Comparison of ENCODE assay signal across 8 mouse cellular contexts in the genomic region with DNA sequence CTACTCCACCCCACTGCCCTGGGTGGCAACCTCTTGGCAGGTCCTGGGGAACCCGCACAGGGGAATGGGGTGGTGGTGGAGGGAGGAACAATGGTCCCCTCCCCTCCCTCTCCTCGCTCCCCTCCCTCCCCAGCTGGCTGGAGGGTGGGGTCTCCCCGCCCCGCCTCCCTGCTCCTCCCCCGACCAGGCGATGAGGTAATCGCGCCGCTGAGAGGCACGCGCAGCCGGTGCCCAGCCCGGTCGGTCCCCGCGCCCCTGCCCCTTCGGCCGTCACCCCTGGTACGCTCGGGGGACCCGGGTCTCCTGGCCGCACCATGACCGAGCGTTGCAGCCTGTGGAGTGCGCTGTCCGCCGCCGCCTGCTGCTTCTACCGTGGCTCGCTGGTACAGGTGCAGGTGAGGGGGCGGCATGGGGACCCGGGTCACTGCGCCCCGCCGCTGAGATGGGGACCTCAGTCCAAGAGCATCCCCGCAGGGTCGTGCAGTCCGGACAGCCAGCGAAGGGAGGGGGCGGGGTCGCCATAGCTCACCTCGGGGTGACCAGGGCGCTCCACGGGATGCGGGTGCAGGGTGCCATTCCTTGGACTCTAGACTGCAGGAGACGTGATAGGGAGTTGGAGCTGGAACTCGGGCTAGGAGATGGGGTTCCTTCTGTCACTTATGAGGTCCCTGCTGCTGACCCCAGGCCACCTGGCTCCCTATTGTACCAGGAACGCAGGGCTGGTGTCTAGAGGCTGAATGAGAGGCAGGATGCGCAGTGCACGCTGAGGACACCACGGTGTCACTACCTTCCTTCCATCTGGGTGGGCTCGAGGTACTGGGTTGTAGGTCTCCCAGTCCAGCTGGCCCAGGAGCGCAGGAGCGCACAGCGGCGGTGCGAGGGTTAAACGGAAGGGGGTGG. TPM values are rescaled to one million over a fixed set of nuclear protein-coding genes. Genes with fewer than 3 reads are reported as not detected.
DNase-seq lines count a peak whose midpoint lies in the region; ATAC-seq and TF ChIP-seq lines count a peak whose summit lies in the region.

No protein-coding gene starts in this region.

- H3K36me3 ChIP-seq in ES-E14 (ENCODE audit: control insufficient read depth, insufficient read depth, low read length, poor library complexity, severe bottlenecking) = no peaks in the 10 kb centered on the region; the same call in 1 of the 2 replicates
- H3K36me3 ChIP-seq in embryonic facial prominence, embryonic 15.5 days = peaks cover 12% of the 10 kb centered on the region
- peaks cover 17% of the 10 kb centered on the region for H3K36me3 ChIP-seq in hindbrain, embryonic 12.5 days
- H3K36me3 ChIP-seq in midbrain, embryonic 16.5 days (ENCODE audit: control insufficient read depth, insufficient read depth, low read length) = peaks cover 15% of the 10 kb centered on the region

- H3K4me2 ChIP-seq in embryonic facial prominence, embryonic 15.5 days (replicated peaks) = peak overlapping the region; percentile 93
- H3K4me2 ChIP-seq in hindbrain, embryonic 12.5 days (replicated peaks) = peak overlapping the region; percentile 97
- peak overlapping the region; percentile 72 for H3K4me2 ChIP-seq in midbrain, embryonic 16.5 days (ENCODE audit: low read length)

- peak overlapping the region; percentile 55; the same call in 1 of the 2 replicates for H3K9ac ChIP-seq in ES-E14 (ENCODE audit: insufficient read depth, low read depth, low read length, poor library complexity, severe bottlenecking)
- peak overlapping the region; percentile 23; the same call in 1 of the 2 replicates for H3K9ac ChIP-seq in embryonic facial prominence, embryonic 15.5 days
- H3K9ac ChIP-seq in hindbrain, embryonic 12.5 days = peak overlapping the region; percentile 81
- H3K9ac ChIP-seq in midbrain, embryonic 16.5 days (ENCODE audit: low read depth, low read length) = peak overlapping the region; percentile 98

- 5% methylated on average over 47 of the region's 58 CpGs for WGBS in embryonic facial prominence, embryonic 15.5 days
- 2% methylated on average over 53 of the region's 58 CpGs for WGBS in hindbrain, embryonic 12.5 days
- WGBS in midbrain, embryonic 16.5 days = 2% methylated on average over 51 of the region's 58 CpGs

- H3K4me3 ChIP-seq in ES-E14 (ENCODE audit: insufficient read depth in 1 of 2, low read depth in 1 of 2, low read length in 2 of 2, poor library complexity in 1 of 2, severe bottlenecking in 1 of 2) = peak overlapping the region; percentile 65 to 76
- peak overlapping the region; percentile 49 for H3K4me3 ChIP-seq in embryonic facial prominence, embryonic 15.5 days (replicated peaks)
- peak overlapping the region; percentile 79 for H3K4me3 ChIP-seq in hindbrain, embryonic 12.5 days
- peak overlapping the region; percentile 85 for H3K4me3 ChIP-seq in midbrain, embryonic 16.5 days (ENCODE audit: low read depth, low read length)

- peak; percentile 55 for ATAC-seq in embryonic facial prominence, embryonic 15.5 days (ENCODE audit: insufficient number of reproducible peaks, low FRiP score, low TSS enrichment, low read depth)
- peak; percentile 57 for ATAC-seq in hindbrain, embryonic 12.5 days (ENCODE audit: low FRiP score)
- peak; percentile 59 for ATAC-seq in midbrain, embryonic 16.5 days
- ATAC-seq in granulocyte monocyte progenitor cell, adult 5-6 weeks (replicated peaks; ENCODE audit: poor library complexity, severe bottlenecking) = no peak

- H3K4me1 ChIP-seq in ES-E14 (ENCODE audit: control insufficient read depth in 2 of 2, insufficient read depth in 2 of 2, low read length in 2 of 2, poor library complexity in 1 of 2) = peaks cover 0 to 2% of the 10 kb centered on the region in 2 experiments; a peak in 1 of 4 replicates
- peaks cover 19% of the 10 kb centered on the region for H3K4me1 ChIP-seq in embryonic facial prominence, embryonic 15.5 days
- H3K4me1 ChIP-seq in hindbrain, embryonic 12.5 days = peaks cover 33% of the 10 kb centered on the region
- H3K4me1 ChIP-seq in midbrain, embryonic 16.5 days (ENCODE audit: control insufficient read depth, insufficient read depth, low read length) = peaks cover 14% of the 10 kb centered on the region

- no peak overlapping the region for H3K27ac ChIP-seq in ES-E14 (ENCODE audit: insufficient read depth, low read depth, low read length, poor library complexity, severe bottlenecking)
- H3K27ac ChIP-seq in embryonic facial prominence, embryonic 15.5 days (replicated peaks) = no peak overlapping the region
- H3K27ac ChIP-seq in hindbrain, embryonic 12.5 days = peak overlapping the region; percentile 91
- H3K27ac ChIP-seq in midbrain, embryonic 16.5 days (ENCODE audit: low read length) = peak overlapping the region; percentile 88

- peaks cover 20% of the 10 kb centered on the region for H3K27me3 ChIP-seq in embryonic facial prominence, embryonic 15.5 days
- H3K27me3 ChIP-seq in hindbrain, embryonic 12.5 days = peaks cover 11% of the 10 kb centered on the region
- H3K27me3 ChIP-seq in midbrain, embryonic 16.5 days (ENCODE audit: control insufficient read depth, insufficient read depth, low read depth, low read length) = no peaks in the 10 kb centered on the region

- in situ Hi-C loops in ES-E14 (cut with MboI; ENCODE audit: low sequenced_read_pairs in 2 of 2, unreplicated experiment in 2 of 2) = no loop called here

- no peaks in the 10 kb centered on the region for H3K9me3 ChIP-seq in ES-E14 (ENCODE audit: control insufficient read depth, insufficient read depth, low read depth, low read length)
- no peaks in the 10 kb centered on the region for H3K9me3 ChIP-seq in embryonic facial prominence, embryonic 15.5 days (replicated peaks)
- no peaks in the 10 kb centered on the region for H3K9me3 ChIP-seq in hindbrain, embryonic 12.5 days (replicated peaks)
- H3K9me3 ChIP-seq in midbrain, embryonic 16.5 days (replicated peaks; ENCODE audit: control insufficient read depth, low read length, poor library complexity, severe bottlenecking) = no peaks in the 10 kb centered on the region

- no peak for DNase-seq in ES-E14 (ENCODE audit: low read depth, low spot score)
- peak; percentile 56 for DNase-seq in adrenal gland, postnatal 25 days
- DNase-seq in liver = peak; percentile 44
- DNase-seq in spleen, adult 12 weeks (ENCODE audit: low spot score) = no peak

TF ChIP-seq in ES-E14, 5 proteins besides CTCF, POLR2A, EP300 and RAD21:
- TF ChIP-seq MAFK (IDR thresholded peaks at IDR 0.05; ENCODE audit: insufficient read depth, low read depth, low read length) = no peak
TF ChIP-seq in ES-E14: peak in this region for 0.

RNA-seq across cellular contexts. Expression of a gene that starts 0.7 kb away (rescaled TPM):
- not detected in 2 replicates for total RNA-seq in ES-E14 (2012; rRNA removed)
- not detected in 2 replicates for total RNA-seq in adrenal gland, postnatal 25 days (2021)
- polyA plus RNA-seq in embryonic facial prominence, embryonic 15.5 days (2015; fragmentation: Nextera tagmentation; extraction: Ambion mirVana) = 0.32 and 0.42 TPM in 2 replicates
- polyA plus RNA-seq in hindbrain, embryonic 12.5 days (2016; fragmentation: Nextera tagmentation; extraction: Ambion mirVana) = 1.6 and 2.0 TPM in 2 replicates
- polyA plus RNA-seq in midbrain, embryonic 16.5 days (2015; fragmentation: Nextera tagmentation; extraction: Ambion mirVana) = 3.2 and 3.5 TPM in 2 replicates
- not detected in 2 replicates for total RNA-seq in granulocyte monocyte progenitor cell, adult 5-6 weeks (2014; fragmentation: Nextera tagmentation)
- total RNA-seq in granulocyte monocyte progenitor cell, adult 5-6 weeks (2017) = not detected in 2 replicates

RNA-seq across cellular contexts. Expression of a gene that starts 15.5 kb away (rescaled TPM):
- 75.9 and 124 TPM in 2 replicates for total RNA-seq in ES-E14 (2012; rRNA removed)
- total RNA-seq in adrenal gland, postnatal 25 days (2021) = 24.7 and 30.8 TPM in 2 replicates
- 69.0 and 71.3 TPM in 2 replicates for polyA plus RNA-seq in embryonic facial prominence, embryonic 15.5 days (2015; fragmentation: Nextera tagmentation; extraction: Ambion mirVana)
- 52.1 and 55.9 TPM in 2 replicates for polyA plus RNA-seq in hindbrain, embryonic 12.5 days (2016; fragmentation: Nextera tagmentation; extraction: Ambion mirVana)
- polyA plus RNA-seq in midbrain, embryonic 16.5 days (2015; fragmentation: Nextera tagmentation; extraction: Ambion mirVana) = 46.9 and 48.5 TPM in 2 replicates
- 15.4 and 33.4 TPM in 2 replicates for total RNA-seq in granulocyte monocyte progenitor cell, adult 5-6 weeks (2014; fragmentation: Nextera tagmentation)
- 19.0 and 28.7 TPM in 2 replicates for total RNA-seq in granulocyte monocyte progenitor cell, adult 5-6 weeks (2017)

RNA-seq across cellular contexts. Expression of a gene that starts 20.7 kb away (rescaled TPM):
- 1.7 and 1.8 TPM in 2 replicates for total RNA-seq in ES-E14 (2012; rRNA removed)
- total RNA-seq in adrenal gland, postnatal 25 days (2021) = 14.3 and 23.7 TPM in 2 replicates
- polyA plus RNA-seq in embryonic facial prominence, embryonic 15.5 days (2015; fragmentation: Nextera tagmentation; extraction: Ambion mirVana) = 27.3 and 27.6 TPM in 2 replicates
- polyA plus RNA-seq in hindbrain, embryonic 12.5 days (2016; fragmentation: Nextera tagmentation; extraction: Ambion mirVana) = 33.5 and 34.8 TPM in 2 replicates
- 51.1 and 59.3 TPM in 2 replicates for polyA plus RNA-seq in midbrain, embryonic 16.5 days (2015; fragmentation: Nextera tagmentation; extraction: Ambion mirVana)
- 14.3 and 17.6 TPM in 2 replicates for total RNA-seq in granulocyte monocyte progenitor cell, adult 5-6 weeks (2014; fragmentation: Nextera tagmentation)
- total RNA-seq in granulocyte monocyte progenitor cell, adult 5-6 weeks (2017) = 11.2 and 12.7 TPM in 2 replicates

RNA-seq across cellular contexts. Expression of a gene that starts 28.6 kb away (rescaled TPM):
- 68.0 and 72.4 TPM in 2 replicates for total RNA-seq in ES-E14 (2012; rRNA removed)
- 83.6 and 96.8 TPM in 2 replicates for total RNA-seq in adrenal gland, postnatal 25 days (2021)
- polyA plus RNA-seq in embryonic facial prominence, embryonic 15.5 days (2015; fragmentation: Nextera tagmentation; extraction: Ambion mirVana) = 105 and 106 TPM in 2 replicates
- polyA plus RNA-seq in hindbrain, embryonic 12.5 days (2016; fragmentation: Nextera tagmentation; extraction: Ambion mirVana) = 99.0 and 101 TPM in 2 replicates
- polyA plus RNA-seq in midbrain, embryonic 16.5 days (2015; fragmentation: Nextera tagmentation; extraction: Ambion mirVana) = 61.3 and 67.3 TPM in 2 replicates
- total RNA-seq in granulocyte monocyte progenitor cell, adult 5-6 weeks (2014; fragmentation: Nextera tagmentation) = 89.5 and 102 TPM in 2 replicates
- 44.8 and 54.3 TPM in 2 replicates for total RNA-seq in granulocyte monocyte progenitor cell, adult 5-6 weeks (2017)

RNA-seq across cellular contexts. Expression of a gene that starts 33.9 kb away (rescaled TPM):
- 0.94 and 2.2 TPM in 2 replicates for total RNA-seq in ES-E14 (2012; rRNA removed)
- 0.15 and 0.24 TPM in 2 replicates for total RNA-seq in adrenal gland, postnatal 25 days (2021)
- 0.87 and 1.6 TPM in 2 replicates for polyA plus RNA-seq in embryonic facial prominence, embryonic 15.5 days (2015; fragmentation: Nextera tagmentation; extraction: Ambion mirVana)
- polyA plus RNA-seq in hindbrain, embryonic 12.5 days (2016; fragmentation: Nextera tagmentation; extraction: Ambion mirVana) = 0.63 and 1.1 TPM in 2 replicates
- 0.68 and 0.80 TPM in 2 replicates for polyA plus RNA-seq in midbrain, embryonic 16.5 days (2015; fragmentation: Nextera tagmentation; extraction: Ambion mirVana)
- total RNA-seq in granulocyte monocyte progenitor cell, adult 5-6 weeks (2014; fragmentation: Nextera tagmentation) = 0.15 TPM in 1 of 2 replicates, not detected in the other
- total RNA-seq in granulocyte monocyte progenitor cell, adult 5-6 weeks (2017) = 0.09 and 0.26 TPM in 2 replicates

Comparison
In these comparisons a context has a peak if more than half of its experiments do, and no peak if none do; other contexts are left out.
1. DNase-seq: peak in adrenal gland, postnatal 25 days (single experiment) and liver (single experiment); none in ES-E14 (single experiment) and spleen, adult 12 weeks (single experiment).
2. H3K27ac ChIP-seq: peak in hindbrain, embryonic 12.5 days (single experiment) and midbrain, embryonic 16.5 days (single experiment); none in ES-E14 (single experiment) and embryonic facial prominence, embryonic 15.5 days (single experiment).
3. H3K9ac ChIP-seq: peak in every context shown above with its lines; median percentile 98 in midbrain, embryonic 16.5 days; 81 in hindbrain, embryonic 12.5 days; 55 in ES-E14; 23 in embryonic facial prominence, embryonic 15.5 days.
4. Peak in every context shown above with its lines, with median percentiles within 50 percentile points of each other: H3K4me3 ChIP-seq and H3K4me2 ChIP-seq.